Mouse (Mus musculus): Measurements from ENCODE around the gene Ros1. TPM values are rescaled to one million over a fixed set of nuclear protein-coding genes. Genes with fewer than 3 reads are reported as not detected.

Ros1 gene
- total RNA-seq, 2 experiments from 2014 or later: not detected

DNA sequence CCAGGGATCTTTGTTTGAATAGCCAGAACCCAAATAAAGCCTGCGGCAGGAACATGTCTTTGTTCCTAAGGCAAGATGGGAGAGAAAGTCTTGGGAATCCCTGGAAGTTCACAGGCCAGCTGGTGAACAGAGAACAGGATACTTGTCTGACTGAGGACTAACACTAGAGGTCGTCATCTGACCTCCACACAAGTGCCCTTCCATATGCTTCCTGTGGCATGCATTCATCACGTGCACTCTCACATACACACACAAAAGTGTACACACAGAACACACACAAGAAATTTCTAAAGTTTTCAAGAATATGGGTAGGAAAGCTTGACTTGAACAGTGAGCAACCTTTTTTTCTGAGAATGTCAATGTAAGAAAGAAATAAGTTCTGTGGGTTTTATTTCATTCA, 34.4 kb downstream of the Ros1 start:
- no peak for ATAC-seq (ENCODE audit: poor library complexity, severe bottlenecking)

DNA sequence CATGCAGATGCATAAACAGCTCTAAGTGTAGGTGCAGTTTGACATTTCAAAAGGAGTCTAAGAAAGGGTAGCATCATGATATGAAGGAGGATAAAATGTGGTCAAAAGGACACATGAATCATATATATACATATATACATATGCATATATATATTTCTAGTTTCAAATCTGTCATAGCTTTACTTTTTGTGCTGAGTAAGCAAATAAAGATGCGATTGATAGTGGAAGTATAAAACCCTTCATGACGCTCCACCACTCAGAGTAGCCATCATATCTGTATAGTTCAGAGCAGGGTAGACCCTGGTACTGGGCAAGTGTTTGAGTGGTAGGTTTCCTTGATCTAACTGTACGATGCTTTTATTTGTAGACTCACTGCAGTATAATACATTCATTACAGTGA, 35.3 kb downstream of the Ros1 start:
- ATAC-seq (ENCODE audit: poor library complexity, severe bottlenecking): no peak

DNA sequence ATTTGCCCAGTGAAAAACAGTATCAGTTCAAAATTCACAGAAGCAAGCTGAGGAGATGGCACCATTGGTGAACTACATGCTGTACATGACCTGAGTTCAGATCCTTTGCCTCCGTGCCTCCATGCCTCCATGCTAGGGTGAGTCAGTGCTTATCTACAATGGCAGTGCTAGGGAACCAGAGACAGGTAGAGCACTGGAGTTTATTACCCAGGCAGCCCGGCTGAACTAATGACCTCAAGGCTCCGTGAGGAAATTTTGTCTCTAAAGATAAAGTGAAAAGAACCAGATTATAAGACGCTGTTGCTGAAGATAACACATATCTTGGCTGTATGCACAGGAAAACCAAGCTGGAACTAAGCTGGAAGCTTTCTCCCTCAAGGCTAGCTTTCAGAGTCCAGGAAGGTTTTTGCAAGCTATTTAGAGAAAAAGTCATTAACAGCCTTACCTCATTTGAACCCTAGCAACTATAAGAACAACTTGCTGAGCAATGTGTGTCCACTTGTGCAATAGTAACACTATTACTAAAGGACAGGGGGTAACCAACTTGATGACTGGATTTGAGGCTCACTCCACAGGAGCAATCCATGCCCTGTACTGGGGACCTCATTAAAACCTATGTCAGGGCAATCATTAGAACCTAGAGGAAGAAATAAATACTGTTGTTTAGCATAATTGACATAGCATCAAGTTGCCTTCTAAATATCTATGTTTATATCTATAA, 61.5 kb downstream of the Ros1 start:
- ATAC-seq (ENCODE audit: poor library complexity, severe bottlenecking): no peak

DNA sequence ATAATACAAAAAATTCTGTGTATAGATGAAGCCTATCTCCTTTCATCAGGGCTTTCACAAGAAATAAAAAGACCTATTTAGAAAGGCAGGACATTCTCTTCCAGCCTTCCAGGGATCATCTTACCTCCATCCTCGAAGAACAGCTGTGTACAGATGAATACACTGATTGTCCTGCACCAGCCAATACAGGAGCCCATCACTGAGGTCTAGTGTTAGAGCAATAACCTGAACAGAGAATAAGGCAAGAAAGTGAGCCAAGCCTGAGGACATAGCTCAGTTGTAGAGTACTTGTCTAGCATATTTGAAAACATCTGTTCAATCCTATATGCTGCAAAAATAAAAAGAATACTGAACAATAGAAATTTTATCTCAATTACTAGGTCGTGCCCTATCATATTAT, 64.3 kb downstream of the Ros1 start:
- no peak for ATAC-seq (ENCODE audit: poor library complexity, severe bottlenecking)

DNA sequence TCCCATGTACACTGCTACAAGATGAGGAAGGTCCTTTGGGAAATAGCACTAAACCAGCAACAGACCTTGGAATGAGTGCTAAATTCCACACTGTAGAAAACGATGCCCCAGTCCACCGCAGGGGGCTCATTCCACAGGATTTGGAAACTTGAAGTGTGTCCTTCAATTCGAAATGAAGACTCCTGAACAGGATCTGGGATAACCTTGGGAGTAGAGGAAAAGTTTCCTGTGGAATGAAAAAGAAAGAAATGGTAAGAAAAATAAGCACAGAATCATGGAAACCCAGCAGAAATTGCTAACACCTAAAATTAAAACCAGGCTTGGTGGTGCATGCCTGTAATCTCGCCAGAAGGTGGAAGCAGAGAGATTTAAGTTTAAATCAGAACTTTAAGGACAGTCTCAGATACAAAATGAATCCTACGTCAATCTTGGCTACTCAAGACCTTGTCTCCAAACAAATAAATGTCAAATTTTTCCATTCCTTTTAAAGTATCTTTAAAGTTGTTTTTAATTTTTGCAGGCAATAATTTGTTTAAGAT, 66.1 kb downstream of the Ros1 start:
- ATAC-seq (ENCODE audit: poor library complexity, severe bottlenecking): no peak

DNA sequence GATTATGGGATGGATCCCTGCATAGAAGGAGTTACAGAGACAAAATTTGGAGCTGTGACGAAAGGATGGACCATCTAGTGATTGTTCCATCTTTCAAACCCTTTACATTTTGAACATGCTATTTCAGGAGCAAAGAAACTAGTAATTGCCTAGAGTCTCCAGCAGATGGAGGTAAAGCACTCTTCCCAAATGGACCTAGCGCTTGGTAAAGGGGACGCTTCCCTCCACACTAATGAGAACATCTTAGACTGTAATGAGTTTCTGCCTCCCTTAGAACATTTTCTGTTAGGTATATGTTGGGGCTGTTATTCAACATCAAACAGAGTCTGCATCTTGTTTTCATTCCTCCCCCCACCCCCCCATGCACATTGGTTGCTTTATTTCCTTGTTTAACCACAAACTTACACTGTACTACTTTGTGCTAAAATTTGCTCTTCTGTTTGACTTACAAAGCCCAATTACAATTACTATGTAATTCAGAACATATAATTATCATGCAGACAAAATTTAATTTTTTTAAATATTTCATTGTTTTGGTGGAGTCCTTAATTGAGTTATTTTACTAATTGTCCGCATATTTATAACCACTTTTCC, 88.8 kb downstream of the Ros1 start:
- peak; percentile 54; the same call in 1 of the 2 replicates for ATAC-seq (ENCODE audit: poor library complexity, severe bottlenecking)

DNA sequence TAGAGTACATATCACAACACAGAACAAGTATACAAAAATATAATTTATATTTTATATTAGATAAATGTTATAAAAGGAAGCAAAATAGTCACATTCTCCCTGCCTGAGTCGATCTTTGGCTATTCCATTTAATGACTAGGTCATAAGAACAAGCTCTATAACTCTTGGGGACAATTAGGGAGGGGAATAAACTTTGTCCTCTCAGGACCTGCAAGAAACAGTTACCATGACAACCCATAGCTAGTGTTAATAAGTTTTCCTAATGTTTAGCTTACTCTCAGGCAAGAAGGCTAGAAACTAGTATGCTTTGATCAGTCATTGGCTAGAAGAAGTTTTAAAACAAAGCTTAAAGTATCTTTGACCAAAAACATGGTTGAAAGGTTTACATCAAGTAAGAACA, 93.8 kb downstream of the Ros1 start:
- no peak for ATAC-seq (ENCODE audit: poor library complexity, severe bottlenecking)

DNA sequence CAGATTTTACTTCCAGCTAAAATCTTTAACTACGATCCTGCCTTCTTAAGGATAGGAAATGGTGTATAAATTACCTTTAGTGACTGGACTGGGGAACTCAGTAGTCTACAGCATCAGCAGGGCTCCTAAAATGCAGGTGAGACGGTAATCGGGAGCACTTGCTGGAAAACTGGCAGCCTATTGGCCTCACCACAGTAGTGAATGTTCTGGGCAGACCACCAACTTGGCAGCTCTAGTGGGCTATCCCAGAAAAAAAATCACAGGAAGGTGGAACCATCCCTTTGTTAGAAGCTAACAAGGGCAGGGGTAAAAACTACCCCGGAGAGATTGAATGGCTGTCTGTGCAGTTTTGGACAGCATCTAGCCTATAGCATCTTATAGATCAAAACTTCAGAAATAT, 102.9 kb downstream of the Ros1 start:
- ATAC-seq (ENCODE audit: poor library complexity, severe bottlenecking): no peak

DNA sequence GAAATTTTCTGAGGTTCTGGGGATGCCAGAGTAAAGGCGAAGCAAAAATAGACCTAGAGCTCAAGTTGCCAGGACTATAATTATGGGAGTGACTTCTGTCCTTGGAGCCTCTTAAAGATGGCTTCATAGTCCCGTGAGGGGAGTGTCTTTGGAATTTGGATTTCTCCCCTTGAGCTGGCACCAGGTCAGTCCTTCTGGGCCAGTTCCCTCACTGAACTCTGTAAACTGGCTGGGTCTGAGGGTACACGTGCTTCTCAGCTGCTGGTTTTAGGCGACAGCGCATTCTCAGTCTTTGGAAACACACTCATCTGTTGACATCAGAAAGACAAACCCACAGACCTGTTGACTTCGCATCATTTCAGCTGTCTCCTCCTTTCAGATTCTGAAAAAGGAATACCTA, 108.4 kb downstream of the Ros1 start:
- ATAC-seq (ENCODE audit: poor library complexity, severe bottlenecking): no peak

DNA sequence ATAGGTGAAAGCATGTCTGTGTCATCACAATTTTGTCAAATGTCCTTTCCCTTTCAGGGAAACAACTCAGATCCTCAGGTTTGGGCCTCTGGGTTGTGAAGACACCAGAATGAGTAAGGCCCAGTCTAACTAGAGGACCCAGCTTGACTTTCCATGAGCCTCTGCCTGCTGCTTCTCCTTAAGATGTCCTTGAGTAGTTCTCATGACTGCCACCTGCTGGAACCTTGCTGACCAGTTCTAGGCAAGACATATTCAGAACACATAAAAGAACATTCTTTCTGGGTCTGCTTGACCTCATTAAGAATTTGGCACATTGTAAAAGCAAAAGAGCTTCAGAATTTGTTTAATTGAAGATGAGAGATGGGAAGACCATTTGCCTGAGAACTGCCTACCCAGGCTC, 122.6 kb downstream of the Ros1 start:
- no peak for ATAC-seq (ENCODE audit: poor library complexity, severe bottlenecking)

DNA sequence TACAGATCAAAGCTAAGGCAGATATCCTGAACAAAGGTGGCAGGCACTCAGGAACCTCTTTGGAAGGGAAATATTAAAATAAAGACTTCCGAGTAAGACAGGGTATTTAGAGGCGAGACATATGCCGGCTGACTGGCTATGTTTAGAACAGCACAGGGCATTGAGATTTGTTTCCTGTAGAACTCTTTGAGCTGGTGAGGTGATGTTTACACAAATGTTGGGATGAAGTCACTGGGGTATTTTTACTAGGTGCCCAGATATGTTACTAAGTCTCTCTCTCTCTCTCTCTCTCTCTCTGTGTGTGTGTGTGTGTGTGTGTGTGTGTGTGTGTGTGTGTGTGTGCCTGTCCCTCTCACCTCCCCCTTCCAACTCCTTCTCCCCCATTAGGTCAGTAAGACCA, 146.8 kb downstream of the Ros1 start:
- ATAC-seq (ENCODE audit: poor library complexity, severe bottlenecking): no peak

DNA sequence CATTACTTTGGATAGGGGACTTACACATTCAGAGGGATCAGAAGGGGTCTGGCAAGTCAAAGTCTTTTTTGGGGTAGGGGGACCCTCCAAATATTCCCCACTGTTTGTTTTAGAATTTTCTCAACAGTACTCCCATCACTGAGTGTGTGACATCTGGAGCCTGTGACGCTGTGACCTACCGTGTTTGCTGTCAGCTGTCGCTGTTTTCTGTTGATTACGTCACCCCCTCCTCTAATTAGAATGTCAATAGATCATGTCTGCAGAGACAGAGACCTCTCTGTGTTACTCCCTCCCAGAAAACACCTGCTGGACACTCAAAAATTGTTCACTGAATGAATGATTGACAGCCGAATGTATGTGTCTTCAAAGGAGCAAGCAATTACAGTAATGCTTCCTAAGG, 152.0 kb downstream of the Ros1 start:
- no peak for ATAC-seq (ENCODE audit: poor library complexity, severe bottlenecking)

DNA sequence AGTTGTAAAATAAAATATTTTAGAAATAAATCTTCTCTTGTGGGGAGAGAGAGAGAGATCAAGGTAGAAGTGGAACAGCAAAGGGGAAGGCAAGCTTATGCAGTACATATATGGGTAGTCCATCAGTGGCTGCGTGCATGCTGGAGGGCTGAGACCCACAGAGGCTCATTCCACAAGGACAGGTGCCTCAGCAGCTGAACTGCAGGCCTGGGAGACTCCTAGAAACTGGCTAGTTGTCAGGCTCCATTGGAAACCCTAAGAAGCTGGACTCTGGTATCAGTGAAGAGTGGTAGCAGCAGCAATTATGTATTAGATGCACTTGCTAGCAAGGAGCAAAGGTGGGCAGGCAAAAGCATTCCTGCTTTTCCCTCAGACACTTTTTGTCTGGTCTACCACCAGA, 155.7 kb downstream of the Ros1 start:
- ATAC-seq (ENCODE audit: poor library complexity, severe bottlenecking): no peak

DNA sequence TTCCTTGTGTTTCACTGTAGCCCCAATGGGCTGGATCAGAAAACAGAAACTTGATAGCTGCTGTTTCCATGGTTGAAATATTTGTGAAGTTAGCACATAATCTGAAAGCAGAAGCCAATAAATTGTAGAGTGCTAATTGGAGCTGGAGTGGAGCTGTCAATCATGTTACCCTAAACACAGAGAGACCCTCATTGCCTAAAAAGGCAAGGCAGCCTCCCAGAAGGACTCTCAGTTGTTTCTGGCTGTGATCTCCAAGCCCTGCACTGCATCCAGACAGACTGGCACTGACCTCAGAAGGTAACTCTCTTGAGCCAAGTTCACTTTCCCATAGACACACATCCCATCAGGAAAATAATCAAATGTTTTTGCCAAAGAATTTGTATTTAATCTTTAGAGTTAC, 161.3 kb downstream of the Ros1 start:
- no peak for ATAC-seq (ENCODE audit: poor library complexity, severe bottlenecking)

DNA sequence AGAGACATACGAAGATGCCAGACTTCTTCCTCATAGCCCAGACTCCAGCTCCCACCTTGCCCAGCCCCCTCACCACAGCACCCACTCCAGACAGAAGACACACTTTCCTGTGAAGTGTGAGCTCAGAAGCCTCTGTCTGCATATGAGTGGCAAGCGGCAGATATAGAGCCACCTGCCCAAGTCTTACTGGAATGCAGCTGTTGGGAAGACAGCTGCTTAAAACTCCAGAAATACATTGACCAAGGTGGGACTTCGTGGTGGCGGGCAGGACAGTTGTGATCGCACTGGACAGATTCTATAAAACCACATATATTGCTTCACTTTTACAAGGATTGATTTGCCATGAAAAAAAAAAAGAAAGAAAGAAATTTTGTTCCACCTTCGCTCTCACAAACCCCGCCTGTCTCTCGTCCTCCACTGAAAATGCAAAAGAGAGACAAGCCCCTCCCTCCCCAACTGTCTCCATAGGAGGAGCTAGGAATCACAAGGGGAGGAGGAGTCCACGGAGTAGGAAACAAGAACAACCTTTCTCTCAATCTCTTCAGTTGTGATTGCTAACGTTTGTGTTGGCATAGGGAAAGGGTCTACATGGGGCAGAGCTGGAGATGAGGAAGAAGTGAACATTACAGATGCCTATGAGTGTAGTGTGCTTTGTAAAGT, 165.5 kb downstream of the Ros1 start:
- no peak for ATAC-seq (ENCODE audit: poor library complexity, severe bottlenecking)

DNA sequence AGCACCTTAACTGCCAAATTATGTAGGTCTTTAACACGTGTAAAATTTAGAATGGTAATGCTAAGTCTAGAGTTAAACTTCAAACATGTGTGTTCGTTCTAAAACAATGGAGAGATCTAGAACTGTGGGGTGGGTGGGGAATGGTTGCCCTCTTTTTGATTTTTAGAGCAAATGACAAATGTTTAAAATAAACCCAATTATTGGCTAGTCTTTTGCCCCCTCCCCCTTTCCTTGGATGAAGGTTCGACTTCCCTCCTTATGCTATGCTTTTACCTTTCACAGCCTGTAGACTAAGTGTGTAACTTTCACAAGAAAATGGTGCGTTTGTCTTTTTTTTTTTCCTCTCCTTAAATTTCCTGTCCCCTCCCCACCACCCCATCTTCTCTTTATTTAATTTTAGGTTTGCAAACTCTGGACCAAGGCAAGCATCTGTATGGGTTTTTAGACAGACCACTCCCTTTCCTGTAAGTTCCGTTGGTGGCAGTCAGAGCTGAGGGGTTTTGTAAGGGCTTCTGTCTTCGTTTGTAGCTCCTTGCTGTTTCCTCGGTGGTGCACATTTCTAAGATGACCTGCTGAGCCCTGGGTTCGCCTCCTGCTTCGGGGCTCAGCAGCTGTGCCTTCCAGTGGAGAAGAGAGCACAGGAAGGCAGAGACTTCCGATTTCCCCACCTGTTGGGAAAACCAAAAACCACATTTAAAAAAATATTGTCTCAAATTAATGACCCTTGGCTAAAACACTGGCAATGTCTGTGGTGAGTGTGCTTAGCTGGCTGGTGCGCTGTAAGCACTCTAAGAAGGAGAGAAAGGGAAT, 166.3 kb downstream of the Ros1 start:
- no peak for ATAC-seq (ENCODE audit: poor library complexity, severe bottlenecking)

DNA sequence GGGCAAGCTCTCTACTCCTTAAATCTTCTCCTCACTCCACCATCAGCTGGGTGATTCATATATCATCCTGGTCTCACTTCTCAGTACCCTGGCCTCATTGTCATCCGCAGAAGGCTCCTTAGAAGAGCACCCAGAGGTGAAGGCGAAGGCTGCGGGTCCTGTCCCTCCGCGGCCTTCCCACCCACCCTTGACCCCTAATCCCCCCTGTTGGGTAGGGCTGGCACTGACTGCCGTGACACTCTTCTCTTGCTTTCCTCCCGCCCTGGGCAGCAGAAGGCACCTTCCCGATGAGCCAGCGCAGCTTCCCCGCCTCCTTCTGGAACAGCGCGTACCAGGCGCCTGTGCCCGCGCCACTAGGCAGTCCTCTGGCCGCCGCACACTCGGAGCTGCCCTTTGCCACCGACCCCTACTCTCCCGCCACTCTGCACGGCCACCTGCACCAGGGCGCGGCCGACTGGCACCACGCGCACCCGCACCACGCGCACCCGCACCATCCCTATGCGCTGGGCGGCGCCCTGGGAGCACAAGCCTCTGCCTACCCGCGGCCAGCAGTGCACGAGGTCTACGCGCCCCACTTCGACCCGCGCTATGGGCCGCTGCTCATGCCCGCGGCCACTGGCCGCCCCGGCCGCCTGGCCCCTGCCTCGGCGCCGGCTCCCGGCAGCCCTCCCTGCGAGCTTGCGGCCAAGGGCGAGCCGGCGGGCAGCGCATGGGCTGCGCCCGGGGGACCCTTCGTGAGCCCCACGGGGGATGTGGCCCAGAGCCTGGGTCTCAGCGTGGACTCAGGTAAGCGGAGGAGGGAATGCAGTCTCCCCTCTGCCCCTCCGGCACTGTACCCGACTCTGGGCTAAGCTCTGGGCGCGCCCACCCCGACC, 167.6 kb downstream of the Ros1 start:
- no peak for ATAC-seq (ENCODE audit: poor library complexity, severe bottlenecking)

DNA sequence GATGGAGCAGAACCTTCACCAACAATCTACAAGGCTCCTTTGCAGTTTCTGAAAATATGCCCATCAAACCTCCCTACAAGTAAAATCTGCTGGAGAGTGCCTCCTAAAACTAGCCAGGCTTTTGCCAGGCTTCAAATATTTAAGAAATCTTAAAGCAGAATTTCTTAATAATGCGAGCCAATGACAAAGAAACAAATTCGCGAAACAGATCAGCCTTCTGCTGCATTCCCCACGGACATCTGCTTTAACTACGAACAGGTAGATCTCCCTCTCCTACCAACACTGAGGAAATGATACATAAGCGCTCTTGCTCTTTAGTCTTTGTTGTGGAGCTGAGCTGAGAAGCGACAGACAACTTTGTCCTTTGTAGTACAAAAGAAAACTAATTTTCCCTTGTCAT, 169.2 kb downstream of the Ros1 start:
- no peak for ATAC-seq (ENCODE audit: poor library complexity, severe bottlenecking)

DNA sequence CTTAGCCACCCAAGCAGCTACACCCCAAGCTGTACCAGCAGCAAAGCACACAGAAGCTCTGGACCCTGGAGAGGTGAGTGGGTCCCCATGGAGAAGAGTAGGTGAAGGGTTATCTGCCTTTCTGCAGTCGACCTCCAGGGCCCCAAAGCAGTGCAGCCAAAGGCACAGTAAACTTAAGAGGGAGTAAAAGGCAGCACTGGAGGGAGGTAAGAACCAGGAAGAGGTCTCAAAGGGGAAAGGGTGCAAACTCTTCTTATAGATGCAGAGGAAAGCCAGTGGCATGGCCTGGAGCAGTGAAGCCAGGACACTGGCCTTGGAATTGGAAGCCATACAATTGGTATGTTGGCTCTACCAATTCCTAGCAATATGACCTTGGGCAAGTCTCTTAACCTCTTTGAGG, 169.8 kb downstream of the Ros1 start:
- ATAC-seq (ENCODE audit: poor library complexity, severe bottlenecking): no peak

DNA sequence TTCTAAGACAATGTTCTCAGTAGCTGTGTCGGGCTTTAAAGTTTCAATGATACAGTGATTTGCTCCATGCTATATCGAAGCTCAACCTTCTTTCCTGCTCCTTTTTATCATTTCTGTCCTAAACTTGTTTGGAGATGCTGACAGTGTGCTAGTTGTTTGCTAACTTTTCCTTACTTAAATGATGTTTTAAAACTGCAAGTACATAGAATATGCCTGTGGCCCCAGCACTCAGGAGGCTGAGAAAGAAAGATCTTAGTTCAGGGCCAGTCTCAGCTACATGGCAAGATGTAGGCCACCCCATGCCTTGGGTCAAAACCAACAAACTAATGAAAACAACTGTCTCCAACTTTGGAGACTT, 171.0 kb downstream of the Ros1 start:
- no peak for ATAC-seq (ENCODE audit: poor library complexity, severe bottlenecking)
